Mouse (Mus musculus) kidney, embryonic 15.5 days (tissue): ENCODE measurements at regions not wholly inside any gene's neighbourhood (a gene's known extent, or its start where the extent isn't known, plus 50 kb on each side); places are given as distances from the start of the nearest gene placed in this dataset.

ENCODE experiments used
- ATAC-seq: fragments of 200-750 bp; cut with Nextera tagmentation; replicated peaks from 2 replicates; pipeline ENCODE4 v1.8.0; 2017; ENCODE audit warnings: moderate TSS enrichment; ENCODE audit not compliant: low FRiP score
- H3K27ac ChIP-seq: fragments of 300-500 bp; sonication (generic); 2 replicates; pipeline ENCODE4 v1.5.1; 2015; ENCODE audit warnings: mild to moderate bottlenecking, inconsistent platforms
- H3K27me3 ChIP-seq: fragments of 300-500 bp; sonication (generic); 2 replicates; pipeline ENCODE4 v1.6.1; 2015; ENCODE audit warnings: inconsistent platforms
- H3K36me3 ChIP-seq: fragments of 300-500 bp; sonication (generic); 2 replicates; pipeline ENCODE4 v1.6.1; 2015; ENCODE audit warnings: inconsistent platforms
- H3K4me1 ChIP-seq: fragments of 300-500 bp; sonication (generic); 2 replicates; pipeline ENCODE4 v1.6.1; 2015; ENCODE audit warnings: inconsistent platforms
- H3K4me2 ChIP-seq: fragments of 300-500 bp; sonication (generic); 2 replicates; pipeline ENCODE4 v1.6.1; 2015; ENCODE audit warnings: moderate library complexity, mild to moderate bottlenecking, inconsistent platforms
- H3K4me3 ChIP-seq: fragments of 300-500 bp; sonication (generic); replicated peaks from 2 replicates; pipeline ENCODE4 v1.5.1; 2015; ENCODE audit warnings: mild to moderate bottlenecking, inconsistent platforms
- H3K9ac ChIP-seq: fragments of 300-500 bp; sonication (generic); 2 replicates; pipeline ENCODE4 v1.6.1; 2015; ENCODE audit warnings: mild to moderate bottlenecking, inconsistent platforms
- H3K9me3 ChIP-seq: fragments of 300-500 bp; sonication (generic); replicated peaks from 2 replicates; pipeline ENCODE4 v1.6.1; 2016; ENCODE audit warnings: inconsistent platforms
- WGBS: fragments of 180-500 bp; shearing (Covaris S2); methylation state at CpG from one replicate; pipeline ENCODE4 v1.1.7; 2015; ENCODE audit warnings: mixed read lengths; 5-methylcytosine and 5-hydroxymethylcytosine counted together

DNA sequence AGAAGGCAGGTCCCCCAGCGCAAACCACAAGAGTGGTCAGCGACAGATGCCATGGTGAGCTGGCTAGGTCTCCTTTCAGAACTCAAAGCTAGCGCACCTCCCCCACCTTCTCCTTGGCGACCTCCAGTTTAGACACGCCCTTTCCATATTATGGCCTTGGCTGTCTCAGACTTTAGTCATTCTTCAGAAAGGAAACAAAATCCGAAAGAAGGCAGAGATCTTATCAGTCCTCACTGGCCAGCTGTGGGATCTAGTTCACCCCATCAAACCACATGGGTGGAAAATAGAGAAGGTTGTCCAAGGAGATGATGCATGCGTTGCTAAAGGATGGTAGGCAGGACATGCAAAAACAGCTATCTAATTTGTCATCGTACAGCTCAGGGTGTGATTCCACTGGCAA lies 166.5 kb downstream of the Etnk1 start:
- WGBS = 82% methylated on average over 8 of the region's 8 CpGs
- no peak for ATAC-seq

GRCm38 (mm10) chr6:143336574-143336973 lies 169.6 kb downstream of the Etnk1 start:
- 64% methylated on average over 4 of the region's 4 CpGs for whole genome bisulfite sequencing
- Histone ChIP-seq H3K27ac (no peak overlapping the region), H3K4me1 (no peaks in the 10 kb centered on the region), H3K27me3 (no peaks in the 10 kb centered on the region), H3K4me2 (no peak overlapping the region), H3K4me3 (no peak overlapping the region), H3K36me3 (no peaks in the 10 kb centered on the region), H3K9ac (no peak overlapping the region), H3K9me3 (no peaks in the 10 kb centered on the region)
- ATAC-seq = no peak

More for the DNA sequence above, 166.5 kb downstream of the Etnk1 start:
- Histone ChIP-seq H3K4me2 (no peak overlapping the region), H3K4me3 (no peak overlapping the region), H3K36me3 (no peaks in the 10 kb centered on the region), H3K4me1 (no peaks in the 10 kb centered on the region), H3K27me3 (no peaks in the 10 kb centered on the region), H3K9ac (no peak overlapping the region), H3K27ac (no peak overlapping the region), H3K9me3 (no peaks in the 10 kb centered on the region)

- Histone ChIP-seq H3K4me3 (no peak overlapping the region), H3K27me3 (no peaks in the 10 kb centered on the region), H3K36me3 (no peaks in the 10 kb centered on the region), H3K27ac (no peak overlapping the region), H3K4me2 (no peak overlapping the region), H3K9ac (no peak overlapping the region), H3K9me3 (no peaks in the 10 kb centered on the region), H3K4me1 (no peaks in the 10 kb centered on the region)
- ATAC-seq = no peak
- 87% methylated on average over 2 of the region's 2 CpGs for WGBS
Measured at GRCm38 (mm10) chr6:143349000-143349399, 182.0 kb downstream of the Etnk1 start.

DNA sequence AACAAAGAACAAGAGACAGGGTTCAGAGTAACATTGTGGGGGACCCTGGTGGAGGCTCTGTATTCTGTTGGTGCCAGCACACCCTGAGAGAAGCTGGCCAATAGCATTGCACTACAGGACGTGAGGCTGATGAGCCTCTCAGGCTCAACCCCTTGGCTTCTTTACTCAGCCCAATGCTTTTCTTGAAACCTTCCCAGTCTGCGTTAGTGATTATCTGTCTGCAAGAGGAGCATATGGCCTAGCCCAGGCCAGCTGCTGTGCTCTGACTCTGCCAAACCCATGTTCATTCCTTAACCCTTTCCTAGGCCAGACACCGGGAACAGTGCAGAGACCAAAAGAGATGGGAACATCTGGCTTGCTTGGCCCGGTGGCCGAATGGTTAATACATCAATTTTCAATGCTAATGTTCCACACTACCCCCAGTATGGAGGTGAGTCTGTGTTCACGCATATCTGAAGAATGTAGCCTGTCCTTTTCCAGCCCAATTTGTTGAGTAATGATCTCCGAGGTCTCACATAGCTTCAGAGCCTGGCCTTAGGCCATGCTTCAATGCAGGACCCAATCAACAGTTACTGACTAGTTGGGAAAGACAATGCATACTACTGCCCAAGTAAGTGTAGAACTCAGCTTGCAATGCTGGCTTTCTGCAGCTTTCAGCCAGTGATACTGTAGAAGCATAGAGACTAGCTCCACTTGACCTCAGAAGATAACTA lies 192.5 kb downstream of the Etnk1 start:
- H3K27ac ChIP-seq = no peak overlapping the region

GRCm38 (mm10) chr6:143361149-143361725 lies 194.2 kb downstream of the Etnk1 start:
- ATAC-seq = no peak
- no peaks in the 10 kb centered on the region for H3K4me1 ChIP-seq

More for the DNA sequence above, 192.5 kb downstream of the Etnk1 start:
- Histone ChIP-seq H3K4me3 (no peak overlapping the region), H3K27me3 (no peaks in the 10 kb centered on the region), H3K36me3 (no peaks in the 10 kb centered on the region), H3K9me3 (0 out of 2 replicates have a peak, but pooled peaks cover 3% of the 10 kb centered on the region), H3K9ac (no peak overlapping the region), H3K4me2 (no peak overlapping the region), H3K4me1 (no peaks in the 10 kb centered on the region)
- WGBS = 69% methylated on average over 7 of the region's 7 CpGs
- ATAC-seq = 0 out of 2 replicates have a peak, but pooled peaks have one; percentile 22

GRCm38 (mm10) chr6:143361963-143362362 lies 194.9 kb downstream of the Etnk1 start:
- Histone ChIP-seq H3K4me2 (no peak overlapping the region), H3K27me3 (no peaks in the 10 kb centered on the region), H3K4me1 (no peaks in the 10 kb centered on the region), H3K9me3 (0 out of 2 replicates have a peak, but pooled peaks cover 3% of the 10 kb centered on the region), H3K27ac (no peak overlapping the region), H3K36me3 (no peaks in the 10 kb centered on the region), H3K4me3 (no peak overlapping the region), H3K9ac (no peak overlapping the region)
- no peak for ATAC-seq
- WGBS = 93% methylated on average over 2 of the region's 2 CpGs

More at GRCm38 (mm10) chr6:143361149-143361725, 194.2 kb downstream of the Etnk1 start:
- Histone ChIP-seq H3K4me3 (no peak overlapping the region), H3K36me3 (no peaks in the 10 kb centered on the region), H3K9ac (no peak overlapping the region), H3K27ac (no peak overlapping the region), H3K27me3 (no peaks in the 10 kb centered on the region), H3K9me3 (0 out of 2 replicates have a peak, but pooled peaks cover 3% of the 10 kb centered on the region), H3K4me2 (no peak overlapping the region)
- 46% methylated on average over 5 of the region's 5 CpGs for WGBS

DNA sequence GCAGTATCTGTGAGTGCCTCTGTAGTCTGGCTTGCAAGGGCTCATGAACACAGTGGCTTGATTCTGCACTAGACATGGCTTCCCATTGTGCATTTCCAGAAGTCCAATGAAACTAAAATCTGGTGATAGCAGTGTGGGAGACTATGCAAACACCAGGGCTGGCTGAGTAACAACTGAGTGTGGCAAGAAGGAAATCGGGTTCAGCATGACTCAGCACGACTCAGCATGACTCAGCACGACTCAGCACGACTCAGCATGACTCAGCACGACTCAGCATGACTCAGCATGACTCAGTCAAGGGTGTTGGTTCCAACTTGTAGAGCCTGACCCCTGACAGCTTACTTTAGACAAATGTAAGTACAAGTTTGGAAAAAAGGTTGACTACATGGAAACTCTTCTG lies 198.8 kb downstream of the Etnk1 start:
- H3K4me1 ChIP-seq = no peaks in the 10 kb centered on the region

DNA sequence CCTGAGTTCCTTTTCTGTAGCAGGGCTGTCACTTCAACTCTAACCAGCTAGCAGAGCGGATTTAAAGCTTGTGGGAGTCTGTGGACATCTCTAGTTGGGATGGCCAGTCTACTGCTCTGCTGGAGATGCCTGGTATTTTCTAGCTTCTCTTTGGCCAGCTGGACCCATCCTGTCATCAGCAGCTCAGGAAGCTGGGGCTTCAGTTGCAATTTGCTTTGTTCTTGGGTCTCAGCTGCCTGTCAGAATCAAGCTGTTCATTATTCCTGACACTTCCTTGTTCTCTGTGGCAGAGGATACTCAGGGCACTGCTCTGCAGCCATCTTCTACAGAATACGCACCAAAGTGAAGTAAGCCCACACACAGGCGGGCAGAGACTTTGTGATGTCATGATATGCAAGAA lies 200.8 kb downstream of the Etnk1 start:
- Histone ChIP-seq H3K4me3 (no peak overlapping the region), H3K27ac (no peak overlapping the region)
- WGBS = 78% methylated on average over 3 of the region's 3 CpGs

More for the DNA sequence above, 198.8 kb downstream of the Etnk1 start:
- no peak for ATAC-seq
- H3K36me3 ChIP-seq = no peaks in the 10 kb centered on the region
- WGBS = 90% methylated on average over 5 of the region's 5 CpGs
- no peaks in the 10 kb centered on the region for H3K9me3 ChIP-seq
- H3K27ac ChIP-seq = no peak overlapping the region
- H3K9ac ChIP-seq = no peak overlapping the region
- no peak overlapping the region for H3K4me3 ChIP-seq
- H3K27me3 ChIP-seq = no peaks in the 10 kb centered on the region
- H3K4me2 ChIP-seq = no peak overlapping the region

GRCm38 (mm10) chr6:143368646-143369045 lies 201.6 kb downstream of the Etnk1 start:
- H3K27me3 ChIP-seq = no peaks in the 10 kb centered on the region
- H3K27ac ChIP-seq = no peak overlapping the region
- H3K9me3 ChIP-seq = no peaks in the 10 kb centered on the region
- no peak overlapping the region for H3K9ac ChIP-seq
- ATAC-seq = no peak
- no peak overlapping the region for H3K4me2 ChIP-seq
- WGBS = 77% methylated on average over 8 of the region's 8 CpGs
- H3K4me1 ChIP-seq = no peaks in the 10 kb centered on the region
- no peaks in the 10 kb centered on the region for H3K36me3 ChIP-seq
- no peak overlapping the region for H3K4me3 ChIP-seq

More for the DNA sequence above, 200.8 kb downstream of the Etnk1 start:
- Histone ChIP-seq H3K4me2 (no peak overlapping the region), H3K27me3 (no peaks in the 10 kb centered on the region), H3K36me3 (no peaks in the 10 kb centered on the region), H3K9ac (no peak overlapping the region), H3K9me3 (no peaks in the 10 kb centered on the region), H3K4me1 (no peaks in the 10 kb centered on the region)
- no peak for ATAC-seq

GRCm38 (mm10) chr6:143372487-143372886 lies 205.5 kb downstream of the Etnk1 start:
- Histone ChIP-seq H3K9me3 (no peaks in the 10 kb centered on the region), H3K27ac (no peak overlapping the region), H3K36me3 (no peaks in the 10 kb centered on the region), H3K4me2 (no peak overlapping the region), H3K27me3 (no peaks in the 10 kb centered on the region), H3K9ac (no peak overlapping the region), H3K4me1 (no peaks in the 10 kb centered on the region), H3K4me3 (no peak overlapping the region)
- 63% methylated on average over 5 of the region's 5 CpGs for WGBS
- ATAC-seq = no peak

DNA sequence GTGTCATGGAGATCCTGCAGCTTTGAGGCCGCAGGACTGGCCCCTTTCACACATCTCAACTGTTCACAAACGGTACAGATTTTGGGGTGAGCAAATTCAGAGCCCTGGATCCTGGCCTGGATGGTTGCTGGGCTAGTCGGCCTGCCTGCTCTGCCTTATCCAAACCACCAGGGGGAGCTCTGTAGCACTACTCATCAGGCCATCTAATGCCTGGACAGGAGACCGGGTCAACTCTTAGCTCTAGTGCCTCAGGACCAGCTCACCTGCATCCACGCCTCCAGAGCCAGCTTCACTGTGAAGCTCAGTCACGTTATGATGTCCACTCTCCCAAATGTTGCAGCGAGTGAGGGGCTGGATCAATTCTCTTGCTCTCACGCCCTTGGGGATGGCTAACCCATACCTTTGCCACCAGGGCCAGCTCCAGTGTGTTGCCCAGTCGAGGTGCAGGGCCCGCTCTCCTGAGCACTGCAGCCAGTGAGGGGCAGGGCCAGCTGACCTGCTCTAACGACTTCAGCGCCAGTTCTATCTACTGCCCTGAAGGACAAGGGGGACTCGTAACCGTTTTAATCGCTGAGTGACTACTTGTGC lies 206.8 kb downstream of the Etnk1 start:
- Histone ChIP-seq H3K9me3 (no peaks in the 10 kb centered on the region), H3K36me3 (no peaks in the 10 kb centered on the region), H3K4me2 (no peak overlapping the region), H3K27me3 (no peaks in the 10 kb centered on the region), H3K4me1 (no peaks in the 10 kb centered on the region), H3K4me3 (no peak overlapping the region), H3K9ac (no peak overlapping the region), H3K27ac (no peak overlapping the region)
- no peak; the same call in 1 of the 2 replicates for ATAC-seq
- 57% methylated on average over 15 of the region's 15 CpGs for WGBS

- ATAC-seq = no peak
- H3K27ac ChIP-seq = no peak overlapping the region
- no peak overlapping the region for H3K4me3 ChIP-seq
- no peak overlapping the region for H3K4me2 ChIP-seq
- 70% methylated on average over 21 of the region's 21 CpGs for WGBS
- no peaks in the 10 kb centered on the region for H3K36me3 ChIP-seq
- H3K27me3 ChIP-seq = no peaks in the 10 kb centered on the region
- no peaks in the 10 kb centered on the region for H3K4me1 ChIP-seq
- no peak overlapping the region for H3K9ac ChIP-seq
- no peaks in the 10 kb centered on the region for H3K9me3 ChIP-seq
Measured at GRCm38 (mm10) chr6:143375951-143376713, 209.1 kb downstream of the Etnk1 start.
